Mouse (Mus musculus): ENCODE results near the gene Psmb8. TPM values are rescaled to one million over a fixed set of nuclear protein-coding genes. Genes with fewer than 3 reads are reported as not detected.

The Psmb8 gene
- polyA plus RNA-seq (2016; fragmentation: Nextera tagmentation; extraction: Ambion mirVana) = 1.3 and 1.7 TPM in 2 replicates

DNA sequence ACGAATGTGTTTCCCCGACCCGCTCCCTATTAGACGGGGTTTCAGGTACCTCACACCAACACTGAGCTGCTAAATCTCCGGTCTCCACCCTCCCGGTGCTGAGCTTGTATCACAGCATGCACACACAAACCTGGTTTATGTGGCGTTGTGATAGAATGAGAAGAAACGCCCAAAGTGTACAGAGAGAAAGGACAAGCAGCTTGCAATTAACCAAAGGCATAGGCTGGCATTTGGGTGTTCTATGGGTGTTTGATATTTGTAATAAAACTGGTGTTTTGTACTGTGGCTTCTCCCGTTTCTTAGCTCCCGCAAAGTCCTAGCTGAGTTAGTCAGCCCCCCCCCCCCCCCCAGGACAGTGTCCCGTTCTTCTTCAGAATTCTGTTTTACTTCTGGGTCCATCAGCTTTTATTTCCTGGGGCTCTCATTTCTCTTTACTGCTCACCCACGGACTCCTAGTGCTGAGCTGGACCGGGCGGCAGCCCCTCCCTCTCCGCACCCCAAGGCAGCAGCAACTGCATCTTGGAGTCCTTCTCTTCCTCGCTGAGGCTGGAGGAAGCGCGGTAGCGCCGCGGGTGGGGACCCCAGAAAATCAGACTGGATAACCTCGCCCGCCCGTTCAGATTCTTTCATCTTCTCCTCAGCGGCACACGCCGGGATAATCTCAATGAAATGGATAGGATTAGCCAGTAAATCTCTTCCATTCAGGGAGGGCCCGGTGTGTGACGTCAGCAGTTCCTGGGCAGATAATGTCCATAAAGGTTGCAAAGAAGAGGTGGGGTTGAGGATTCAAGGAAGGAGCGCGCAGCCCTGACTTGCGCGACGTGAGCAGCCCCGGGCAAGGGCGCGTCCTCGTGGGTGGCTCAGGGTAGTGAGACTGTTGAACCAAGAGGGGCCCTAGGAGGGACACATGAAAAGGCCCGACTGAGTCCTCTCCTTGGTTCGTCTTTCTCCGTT, at the start of gene Psmb8:
TSS of gene Psmb8 (plus strand) at position 781 of the 954 bp plus-strand sequence.
- WGBS = 3% methylated on average over 41 of the region's 41 CpGs
- peaks cover 15% of the 10 kb centered on the region for H3K4me1 ChIP-seq
- H3K27me3 ChIP-seq (replicated peaks; ENCODE audit: low read depth, poor library complexity, severe bottlenecking) = peaks cover 98% of the 10 kb centered on the region
- no peaks in the 10 kb centered on the region for H3K9me3 ChIP-seq
- H3K36me3 ChIP-seq (replicated peaks) = no peaks in the 10 kb centered on the region
- H3K4me3 ChIP-seq = peak within 1 kb of the TSS; percentile 54
- no peak within 1 kb of the TSS for H3K27ac ChIP-seq (replicated peaks)
- peak; percentile 87 for DNase-seq (ENCODE audit: low spot score)

DNA sequence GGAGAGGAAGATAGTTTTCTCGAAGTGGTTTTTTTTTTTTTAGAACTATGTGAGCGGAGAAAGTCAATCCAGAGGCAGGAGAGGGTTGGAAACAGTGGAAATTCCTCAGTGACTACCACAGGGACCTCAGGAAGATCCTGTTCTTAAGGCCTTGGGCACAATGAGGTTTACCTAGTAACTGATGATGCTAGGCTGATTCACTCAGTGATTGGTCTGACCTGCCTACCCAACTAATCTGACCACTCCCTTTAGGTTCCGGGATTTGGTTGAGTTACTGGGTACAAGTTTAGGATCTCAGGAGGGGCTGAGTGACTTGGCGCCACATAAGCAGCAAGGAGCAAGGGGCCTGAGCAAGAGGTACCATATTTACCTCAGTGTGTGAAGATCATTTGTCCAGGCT, 44.6 kb upstream of the Psmb8 start, which contains the start of gene H2-DMb1:
TSS of gene H2-DMb1 (plus strand) at position 150 of the 400 bp plus-strand sequence.
- H3K27me3 ChIP-seq (replicated peaks; ENCODE audit: low read depth, poor library complexity, severe bottlenecking) = no peaks in the 10 kb centered on the region
- H3K4me1 ChIP-seq = no peaks in the 10 kb centered on the region
- H3K36me3 ChIP-seq (replicated peaks) = no peaks in the 10 kb centered on the region
- DNase-seq (ENCODE audit: low spot score) = no peak
- no peak within 1 kb of the TSS for H3K4me3 ChIP-seq
- 60% methylated on average over 4 of the region's 4 CpGs for WGBS
- H3K9me3 ChIP-seq = no peaks in the 10 kb centered on the region
- H3K27ac ChIP-seq (replicated peaks) = no peak within 1 kb of the TSS

DNA sequence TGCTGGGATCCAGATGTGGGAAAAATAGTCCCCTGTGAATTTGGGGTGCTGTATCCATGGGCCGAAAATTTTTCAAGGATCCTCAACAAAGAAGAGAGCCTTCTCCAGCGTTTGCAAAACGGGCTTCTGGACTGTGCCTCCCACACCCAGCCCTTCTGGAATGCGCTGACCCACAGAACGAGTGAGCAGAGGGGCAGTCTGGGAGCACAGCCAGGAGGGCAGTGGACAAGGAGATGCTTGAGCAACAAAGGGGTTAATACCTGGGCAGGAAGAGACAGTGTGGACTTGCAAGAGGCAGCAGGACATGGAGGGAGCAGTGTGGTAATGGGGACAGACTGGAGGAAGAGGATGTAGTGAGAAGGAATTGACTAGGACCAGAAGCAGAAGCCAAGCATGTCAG, 42.0 kb upstream of the Psmb8 start:
- WGBS = 68% methylated on average over 5 of the region's 5 CpGs
- Histone ChIP-seq H3K36me3 (replicated peaks) (no peaks in the 10 kb centered on the region), H3K4me1 (no peaks in the 10 kb centered on the region), H3K4me3 (no peak overlapping the region), H3K27me3 (replicated peaks; ENCODE audit: low read depth, poor library complexity, severe bottlenecking) (no peaks in the 10 kb centered on the region), H3K27ac (replicated peaks) (no peak overlapping the region), H3K9me3 (no peaks in the 10 kb centered on the region)
- no peak for DNase-seq (ENCODE audit: low spot score)

DNA sequence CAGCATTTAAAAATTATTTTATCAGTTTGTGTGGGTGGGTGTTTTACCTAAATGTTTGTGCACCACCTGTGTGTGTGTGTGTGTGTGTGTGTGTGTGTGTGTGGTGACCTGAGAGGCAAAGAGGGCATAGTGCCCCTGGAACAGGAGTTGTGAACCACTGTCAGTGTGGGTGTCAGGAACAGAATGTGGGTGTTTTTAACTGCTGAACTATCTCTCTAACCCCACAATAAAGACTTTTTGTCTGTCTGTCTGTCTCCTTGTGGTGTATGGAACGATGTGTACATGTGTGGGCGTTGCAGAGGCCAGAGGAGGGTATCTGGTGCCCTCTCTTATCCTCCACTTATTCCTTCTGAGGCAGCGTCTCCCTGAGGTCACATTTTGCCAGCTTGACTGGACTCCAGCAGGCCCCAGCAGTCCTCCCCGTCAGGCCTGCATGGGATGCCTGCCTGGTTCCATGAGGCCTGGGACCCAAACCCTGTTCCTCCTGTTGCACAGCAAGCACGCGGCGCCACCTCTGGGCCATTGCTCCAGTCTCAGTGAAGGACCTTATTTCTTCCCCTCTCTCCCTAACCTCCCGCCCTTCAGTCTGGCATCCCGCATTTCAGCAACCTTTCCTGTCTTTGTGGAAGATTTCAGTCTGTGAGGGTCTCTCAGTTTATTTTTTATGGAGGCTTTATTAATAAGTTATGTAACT, 33.2 kb upstream of the Psmb8 start:
- Histone ChIP-seq H3K4me3 (no peak overlapping the region), H3K36me3 (replicated peaks) (no peaks in the 10 kb centered on the region), H3K9me3 (0 out of 2 replicates have a peak, but pooled peaks cover 4% of the 10 kb centered on the region), H3K4me1 (no peaks in the 10 kb centered on the region), H3K27me3 (replicated peaks; ENCODE audit: low read depth, poor library complexity, severe bottlenecking) (0 out of 2 replicates have a peak, but pooled peaks cover 4% of the 10 kb centered on the region), H3K27ac (replicated peaks) (no peak overlapping the region)
- 40% methylated on average over 9 of the region's 9 CpGs for WGBS
- DNase-seq (ENCODE audit: low spot score) = peak; percentile 38

DNA sequence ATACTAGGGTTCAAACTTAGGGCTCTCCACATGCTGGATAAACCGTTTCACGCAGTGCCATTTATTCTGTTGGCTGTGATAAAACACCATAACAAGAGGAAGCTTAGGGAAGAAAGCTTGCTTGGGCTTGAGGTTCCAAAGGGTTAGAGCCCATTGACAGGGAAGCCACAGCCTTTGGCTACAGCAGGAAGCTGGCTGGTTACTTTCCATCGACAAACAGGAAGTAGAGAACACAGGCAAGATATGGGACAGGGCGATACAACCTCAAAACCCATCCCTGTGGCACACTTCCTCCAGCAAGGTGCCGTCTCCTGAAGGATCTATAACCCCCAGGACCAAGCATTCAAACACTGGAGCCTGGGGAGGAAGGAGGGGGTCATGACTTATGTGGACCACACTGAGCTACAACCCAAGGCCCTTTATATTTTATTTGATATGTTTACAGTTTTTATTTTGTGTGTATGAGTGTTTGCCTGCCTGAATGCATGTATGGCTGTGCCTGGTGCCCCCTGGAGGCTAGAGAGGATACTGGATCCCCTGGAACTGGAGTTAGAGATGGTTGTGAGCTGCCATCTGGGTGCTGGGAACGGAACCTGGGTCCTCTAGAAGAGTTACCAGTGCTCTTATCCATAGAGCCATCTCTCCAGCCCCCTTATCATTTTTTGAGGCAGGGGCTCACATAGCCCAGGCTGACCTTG, 32.3 kb upstream of the Psmb8 start:
- H3K9me3 ChIP-seq = 0 out of 2 replicates have a peak, but pooled peaks cover 4% of the 10 kb centered on the region
- H3K36me3 ChIP-seq (replicated peaks) = no peaks in the 10 kb centered on the region
- H3K27ac ChIP-seq (replicated peaks) = no peak overlapping the region
- H3K4me1 ChIP-seq = no peaks in the 10 kb centered on the region
- no peak overlapping the region for H3K4me3 ChIP-seq
- H3K27me3 ChIP-seq (replicated peaks; ENCODE audit: low read depth, poor library complexity, severe bottlenecking) = 0 out of 2 replicates have a peak, but pooled peaks cover 4% of the 10 kb centered on the region
- no peak for DNase-seq (ENCODE audit: low spot score)
- WGBS = 84% methylated on average over 6 of the region's 6 CpGs

DNA sequence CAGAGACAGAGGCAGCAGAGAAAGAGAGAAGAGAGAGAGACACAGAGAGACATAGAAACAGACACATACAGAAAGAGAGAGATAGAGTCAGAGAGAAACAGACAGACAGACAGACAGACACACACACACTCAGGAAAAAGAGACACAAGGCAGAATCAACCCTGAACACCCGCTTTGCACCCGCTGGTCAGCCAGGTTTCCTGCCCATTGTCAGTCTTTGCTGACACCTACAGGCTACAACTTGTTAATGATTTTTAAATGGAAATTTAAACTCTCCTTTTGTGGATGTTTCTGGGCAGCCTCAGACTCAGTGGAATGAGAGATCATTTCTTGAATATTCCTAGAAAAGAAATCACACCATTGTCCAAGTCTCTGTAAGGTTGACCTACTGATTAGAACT, 28.2 kb upstream of the Psmb8 start:
- DNase-seq (ENCODE audit: low spot score) = peak; percentile 44
- WGBS = under 1% methylated on average over 2 of the region's 2 CpGs
- H3K27me3 ChIP-seq (replicated peaks; ENCODE audit: low read depth, poor library complexity, severe bottlenecking) = peaks cover 8% of the 10 kb centered on the region; the same call in 1 of the 2 replicates
- H3K36me3 ChIP-seq (replicated peaks) = no peaks in the 10 kb centered on the region
- H3K4me3 ChIP-seq = no peak overlapping the region
- H3K9me3 ChIP-seq = peaks cover 11% of the 10 kb centered on the region
- no peaks in the 10 kb centered on the region for H3K4me1 ChIP-seq
- H3K27ac ChIP-seq (replicated peaks) = no peak overlapping the region

DNA sequence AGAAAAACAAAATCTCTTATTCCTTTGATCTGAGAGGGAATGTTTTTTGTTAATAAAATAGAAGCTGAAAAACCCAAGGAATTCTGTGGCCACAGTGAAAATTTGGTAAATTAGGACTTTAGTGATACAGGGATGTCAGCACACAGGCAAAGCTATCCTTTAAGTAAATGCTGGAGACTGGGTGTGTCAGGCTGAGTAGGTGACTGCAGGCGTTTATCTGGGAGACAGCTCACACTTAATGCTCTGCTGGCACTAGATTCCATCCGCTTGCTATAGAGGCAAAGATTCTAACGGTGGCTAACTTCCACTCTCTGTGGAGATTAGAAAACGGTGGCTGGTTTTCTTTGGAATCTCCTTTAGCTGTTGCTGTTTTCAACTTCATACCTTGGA, 27.0 kb upstream of the Psmb8 start:
- H3K27ac ChIP-seq (replicated peaks) = no peak overlapping the region
- H3K9me3 ChIP-seq = peaks cover 11% of the 10 kb centered on the region
- DNase-seq (ENCODE audit: low spot score) = no peak
- H3K4me1 ChIP-seq = no peaks in the 10 kb centered on the region
- H3K4me3 ChIP-seq = no peak overlapping the region
- H3K36me3 ChIP-seq (replicated peaks) = no peaks in the 10 kb centered on the region
- 33% methylated on average over 4 of the region's 4 CpGs for WGBS
- peaks cover 8% of the 10 kb centered on the region; the same call in 1 of the 2 replicates for H3K27me3 ChIP-seq (replicated peaks; ENCODE audit: low read depth, poor library complexity, severe bottlenecking)

DNA sequence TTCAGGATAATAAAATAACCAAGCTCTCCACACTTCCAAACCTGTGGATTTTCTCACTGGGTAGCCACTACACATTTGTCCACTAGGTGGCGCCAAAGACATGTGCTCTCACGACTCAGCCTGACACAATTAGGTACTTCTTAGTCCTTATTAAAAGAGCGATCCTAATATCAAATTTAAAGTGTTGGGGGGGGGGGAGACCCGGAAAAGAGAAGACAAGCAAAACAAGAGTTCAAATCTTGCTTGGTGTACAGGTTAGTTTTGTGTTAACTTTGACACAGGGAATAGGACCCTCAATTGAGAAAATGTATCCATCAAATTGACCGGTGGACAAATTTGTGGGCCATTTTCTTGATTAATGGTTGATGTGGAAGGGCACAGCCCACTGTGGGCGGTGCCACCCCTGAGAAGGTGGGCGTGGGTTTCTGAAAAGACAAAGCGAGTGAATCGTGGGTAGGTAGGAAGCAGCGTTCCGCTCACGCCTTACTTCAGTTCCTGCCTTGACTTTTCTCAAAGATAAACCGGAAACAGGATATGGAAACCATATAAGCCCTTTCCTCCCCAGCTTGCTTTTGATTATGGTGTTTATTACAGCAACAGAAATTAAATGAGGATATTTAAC, 26.5 kb upstream of the Psmb8 start:
- WGBS = 47% methylated on average over 13 of the region's 13 CpGs
- Histone ChIP-seq H3K27ac (replicated peaks) (no peak overlapping the region), H3K27me3 (replicated peaks; ENCODE audit: low read depth, poor library complexity, severe bottlenecking) (peaks cover 8% of the 10 kb centered on the region; the same call in 1 of the 2 replicates), H3K9me3 (peaks cover 9% of the 10 kb centered on the region), H3K4me3 (no peak overlapping the region), H3K4me1 (no peaks in the 10 kb centered on the region), H3K36me3 (replicated peaks) (no peaks in the 10 kb centered on the region)
- DNase-seq (ENCODE audit: low spot score) = peak; percentile 75

DNA sequence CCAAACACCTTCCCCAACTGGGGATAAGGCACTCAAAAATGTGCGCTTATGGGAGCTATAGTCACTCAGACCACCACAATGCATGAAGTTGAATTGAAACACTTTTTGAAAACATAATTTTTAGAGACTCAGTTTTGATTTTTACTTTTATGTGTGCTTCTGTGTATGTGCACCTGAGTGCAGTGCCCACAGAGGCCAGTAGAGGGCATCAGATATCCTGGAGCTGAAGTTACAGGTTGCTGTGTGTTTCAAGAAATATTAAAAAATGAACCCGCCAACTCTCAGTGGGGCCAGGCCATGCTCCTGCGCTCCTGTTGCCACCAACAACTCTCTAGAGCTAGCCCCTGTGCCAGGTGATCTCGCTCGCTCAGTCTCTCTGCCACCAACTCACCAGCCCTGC, 25.0 kb upstream of the Psmb8 start:
- Histone ChIP-seq H3K36me3 (replicated peaks) (no peaks in the 10 kb centered on the region), H3K4me3 (no peak overlapping the region), H3K27ac (replicated peaks) (no peak overlapping the region), H3K9me3 (peaks cover 16% of the 10 kb centered on the region), H3K4me1 (no peaks in the 10 kb centered on the region), H3K27me3 (replicated peaks; ENCODE audit: low read depth, poor library complexity, severe bottlenecking) (peaks cover 8% of the 10 kb centered on the region; the same call in 1 of the 2 replicates)
- WGBS = 98% methylated on average over 5 of the region's 5 CpGs
- no peak for DNase-seq (ENCODE audit: low spot score)

DNA sequence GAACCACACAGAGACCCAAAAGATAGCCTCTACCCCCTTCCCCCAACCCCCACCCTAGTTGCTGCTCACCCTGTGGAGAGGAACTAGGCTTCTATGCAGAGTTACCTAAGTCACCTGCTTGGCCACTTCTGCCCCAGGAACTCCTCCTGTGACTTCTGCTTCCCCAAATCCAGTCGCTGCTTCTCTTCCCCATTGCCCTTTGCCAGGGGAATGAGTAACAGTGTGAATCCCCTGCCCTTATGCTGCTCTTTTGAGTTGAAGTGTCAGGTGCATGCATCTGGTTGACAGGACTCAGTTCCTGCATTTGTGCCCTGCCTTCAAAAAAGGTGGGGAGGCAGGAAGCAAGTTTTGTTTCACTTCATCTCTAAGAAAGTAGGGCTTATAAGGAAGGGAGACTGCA, 23.4 kb upstream of the Psmb8 start:
- no peak overlapping the region for H3K27ac ChIP-seq (replicated peaks)
- no peak overlapping the region for H3K4me3 ChIP-seq
- 63% methylated on average over 1 of the region's 1 CpGs for WGBS
- H3K36me3 ChIP-seq (replicated peaks) = no peaks in the 10 kb centered on the region
- DNase-seq (ENCODE audit: low spot score) = no peak
- H3K27me3 ChIP-seq (replicated peaks; ENCODE audit: low read depth, poor library complexity, severe bottlenecking) = peaks cover 5% of the 10 kb centered on the region; the same call in 1 of the 2 replicates
- H3K4me1 ChIP-seq = no peaks in the 10 kb centered on the region
- peaks cover 21% of the 10 kb centered on the region for H3K9me3 ChIP-seq

DNA sequence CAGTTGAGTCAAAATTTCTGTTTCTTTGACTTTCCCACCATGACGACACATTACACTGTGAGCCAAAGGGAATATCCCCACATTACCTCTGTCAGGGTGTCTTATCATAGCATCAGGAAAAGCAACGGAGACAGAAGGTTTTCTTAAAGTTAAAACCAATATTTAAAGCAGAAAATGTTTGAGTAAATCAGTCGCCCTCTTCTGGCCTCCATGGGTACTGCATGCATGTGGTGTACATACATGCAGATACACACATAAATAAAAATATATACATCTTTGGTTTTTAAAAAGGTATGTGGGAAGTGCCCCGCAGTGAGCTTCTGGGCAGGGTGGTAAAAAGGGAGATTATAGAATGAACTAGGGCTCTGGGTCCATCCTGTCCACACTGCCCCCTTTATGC, 20.3 kb upstream of the Psmb8 start:
- no peak for DNase-seq (ENCODE audit: low spot score)
- Histone ChIP-seq H3K9me3 (peaks cover 20% of the 10 kb centered on the region), H3K27me3 (replicated peaks; ENCODE audit: low read depth, poor library complexity, severe bottlenecking) (peaks cover 4% of the 10 kb centered on the region; the same call in 1 of the 2 replicates), H3K36me3 (replicated peaks) (no peaks in the 10 kb centered on the region), H3K4me3 (no peak overlapping the region), H3K4me1 (no peaks in the 10 kb centered on the region), H3K27ac (replicated peaks) (no peak overlapping the region)
- WGBS = 73% methylated on average over 4 of the region's 4 CpGs

DNA sequence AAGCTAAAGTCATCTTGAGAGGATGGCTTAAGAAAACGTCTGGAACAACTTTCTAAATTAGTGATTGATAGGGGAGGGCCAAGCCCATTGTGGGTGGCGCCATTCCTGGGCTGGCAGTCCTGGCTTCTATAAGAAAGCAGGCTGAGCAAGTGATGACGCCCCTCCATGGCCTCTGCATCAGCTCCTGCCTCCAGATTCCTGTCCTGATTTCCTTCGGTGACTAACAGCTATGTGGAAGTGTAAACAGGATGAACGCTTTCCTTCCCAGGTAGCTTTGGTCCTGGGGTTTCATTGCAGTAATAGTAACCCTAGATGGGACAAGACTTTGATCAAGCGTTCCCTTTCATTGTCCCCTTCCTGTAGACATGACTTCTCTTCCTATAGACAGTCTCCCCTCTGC, 18.5 kb upstream of the Psmb8 start:
- peaks cover 20% of the 10 kb centered on the region for H3K27me3 ChIP-seq (replicated peaks; ENCODE audit: low read depth, poor library complexity, severe bottlenecking)
- no peak overlapping the region for H3K27ac ChIP-seq (replicated peaks)

More for the DNA sequence above, 18.5 kb upstream of the Psmb8 start:
- Histone ChIP-seq H3K4me3 (no peak overlapping the region), H3K9me3 (peaks cover 14% of the 10 kb centered on the region; the same call in 1 of the 2 replicates), H3K4me1 (no peaks in the 10 kb centered on the region), H3K36me3 (replicated peaks) (no peaks in the 10 kb centered on the region)
- no peak for DNase-seq (ENCODE audit: low spot score)
- WGBS = 63% methylated on average over 6 of the region's 6 CpGs
